Mouse (Mus musculus): ENCODE results near the gene Plekhg2.

DNA sequence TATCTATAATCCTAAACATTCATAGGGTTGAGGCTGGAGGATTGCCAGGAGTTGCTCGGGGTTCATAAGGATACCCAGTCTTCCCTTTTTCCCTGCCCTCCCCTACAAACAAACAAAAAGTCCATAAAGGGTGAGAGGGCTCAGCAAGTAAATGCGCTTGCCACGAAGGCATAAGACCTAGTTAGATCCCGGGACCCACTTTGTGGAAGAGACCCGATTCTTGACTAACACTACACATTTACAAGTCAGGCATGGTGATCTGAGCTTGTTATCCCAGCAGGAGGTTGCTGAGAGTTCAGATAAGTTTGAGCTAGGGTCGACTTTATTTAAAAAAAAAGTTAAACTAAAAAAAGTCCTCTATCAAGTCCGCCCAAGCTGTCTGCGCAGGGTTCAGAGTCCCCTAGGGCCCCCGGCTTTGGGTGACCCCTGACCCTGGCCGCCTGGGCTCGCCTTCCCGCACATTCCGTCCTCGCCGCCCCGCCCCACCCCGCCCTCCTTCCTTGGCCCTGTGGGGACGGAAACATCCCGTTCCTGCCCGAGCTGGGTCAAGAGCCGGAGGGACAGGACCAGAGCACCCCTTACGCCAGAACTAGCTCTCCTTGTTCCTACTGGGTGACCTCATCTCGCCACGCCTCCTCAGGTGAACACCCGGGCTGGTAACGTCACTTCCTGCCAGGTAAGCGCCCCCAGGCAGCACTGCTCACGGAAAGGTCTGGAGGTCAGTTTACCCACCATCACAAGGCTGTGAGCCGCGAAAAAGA is 3.8 kb upstream of the Plekhg2 start:
- TF ChIP-seq CTCF (IDR thresholded peaks at IDR 0.05; ENCODE audit: insufficient read depth, low read length) (no peak), POLR2A (IDR thresholded peaks at IDR 0.05; ENCODE audit: borderline replicate concordance, extremely low read depth, low read depth, low read length) (peak; percentile 99)
